Mouse (Mus musculus): ENCODE measurements at regions not wholly inside any gene's neighbourhood (a gene's known extent, or its start where the extent isn't known, plus 50 kb on each side); places are given as distances from the start of the nearest gene placed in this dataset.
A peak's percentile ranks its signal among the peaks of the same experiment; 100 is the strongest.

- no peak for DNase-seq
Observed at GRCm38 (mm10) chr2:75064406-75065115, 239.0 kb downstream of the Mtx2 start.

DNA sequence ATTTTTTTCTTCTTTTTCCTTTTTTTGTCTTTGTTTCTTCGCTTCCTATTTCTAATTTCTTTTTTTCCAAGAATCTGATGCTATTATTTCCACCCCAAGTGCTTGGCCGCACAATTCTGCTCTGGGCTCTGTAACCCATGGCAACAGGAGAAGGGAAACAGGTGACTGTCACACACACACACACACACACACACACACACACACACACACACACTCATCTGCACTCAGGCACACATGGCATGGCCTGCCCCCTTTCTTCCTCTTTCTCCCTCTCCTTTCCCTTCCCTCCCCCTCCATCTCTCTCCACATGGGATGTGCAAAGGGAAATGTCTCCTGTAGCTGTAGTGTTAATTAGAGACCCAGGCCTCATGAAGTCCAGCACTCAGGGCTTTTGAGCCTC lies 239.7 kb downstream of the Mtx2 start:
- no peak for DNase-seq

DNA sequence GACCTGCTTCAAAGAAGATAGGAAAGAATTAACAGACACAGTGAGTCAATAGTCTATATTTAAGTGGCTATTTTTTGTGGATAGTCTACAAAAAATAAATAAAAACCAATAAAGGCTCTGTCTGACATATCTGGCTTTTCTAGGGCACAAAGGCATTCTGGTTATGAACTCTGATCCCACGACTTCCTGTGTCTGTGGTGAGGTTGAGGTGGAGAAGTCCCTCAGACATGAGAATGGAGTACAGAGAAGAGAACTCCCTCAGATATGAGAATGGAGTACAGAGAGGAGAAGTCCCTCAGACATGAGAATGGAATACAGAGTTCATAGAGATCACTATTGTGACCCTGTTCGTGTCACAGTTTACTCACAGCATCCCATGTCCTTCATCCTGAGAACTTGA lies 243.7 kb downstream of the Mtx2 start:
- no peak for DNase-seq

GRCm38 (mm10) chr2:75072021-75072420 lies 246.4 kb downstream of the Mtx2 start:
- DNase-seq: no peak

DNA sequence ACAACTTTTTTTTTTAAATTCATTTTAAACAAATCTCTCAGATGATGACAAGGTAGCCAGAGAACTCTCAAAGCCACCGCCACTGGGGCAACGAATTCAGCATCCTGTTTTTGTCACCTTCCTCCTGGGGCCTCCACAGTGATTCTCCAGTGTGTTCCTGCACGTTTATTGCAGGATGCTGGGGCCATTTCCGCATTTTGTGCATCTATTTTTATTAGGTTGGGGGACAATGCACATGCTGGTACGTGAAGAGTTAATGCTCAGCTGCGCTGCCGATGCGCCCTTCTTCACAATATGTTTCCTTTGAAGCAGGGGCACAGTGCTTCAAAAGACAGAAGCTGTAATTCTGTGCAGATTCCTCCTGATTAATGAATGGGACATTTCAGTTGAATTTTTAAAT lies 246.9 kb downstream of the Mtx2 start:
- DNase-seq: no peak

DNA sequence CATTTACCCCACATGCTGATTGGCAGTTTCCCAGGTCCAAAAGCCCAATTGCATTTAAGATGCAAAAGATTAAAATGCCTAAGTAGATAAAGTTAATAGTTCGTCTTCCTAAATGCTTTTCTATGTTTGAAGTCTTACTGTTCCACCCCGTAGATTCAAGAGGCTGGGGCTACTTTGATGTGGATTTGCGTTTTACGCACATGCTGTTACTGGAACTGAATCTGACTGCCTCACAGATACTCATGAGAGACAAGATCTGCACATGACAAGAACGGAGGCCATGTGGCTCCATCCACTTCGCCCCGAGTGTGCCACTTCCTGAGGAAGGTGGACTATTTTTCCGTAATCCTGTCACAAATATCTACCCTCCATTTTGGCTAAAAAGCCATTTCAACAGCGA lies 247.6 kb downstream of the Mtx2 start:
- no peak for DNase-seq

- DNase-seq: no peak
Observed at GRCm38 (mm10) chr2:75087164-75087563, 261.6 kb downstream of the Mtx2 start.

DNA sequence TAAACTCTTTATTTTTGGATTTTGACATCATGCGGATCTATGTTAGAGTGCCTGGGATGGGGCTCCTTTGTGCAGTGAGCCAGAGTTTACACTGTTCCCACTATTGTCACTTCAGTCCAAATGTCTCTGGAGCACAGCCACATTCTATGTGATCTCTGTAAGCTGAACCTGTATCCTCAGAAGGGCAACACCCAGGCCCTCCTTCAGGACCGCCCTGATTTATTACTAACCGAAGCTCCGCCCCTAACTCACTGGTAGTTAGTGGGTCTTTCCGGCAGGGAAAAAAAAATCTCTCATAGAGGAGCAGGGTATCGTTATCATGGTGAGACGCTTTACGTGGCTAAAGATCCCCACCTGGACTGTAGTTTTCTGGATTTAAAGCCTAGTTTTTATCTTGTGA lies 263.6 kb downstream of the Mtx2 start:
- DNase-seq: no peak

GRCm38 (mm10) chr2:75089616-75090015 lies 264.0 kb downstream of the Mtx2 start:
- DNase-seq: no peak

DNA sequence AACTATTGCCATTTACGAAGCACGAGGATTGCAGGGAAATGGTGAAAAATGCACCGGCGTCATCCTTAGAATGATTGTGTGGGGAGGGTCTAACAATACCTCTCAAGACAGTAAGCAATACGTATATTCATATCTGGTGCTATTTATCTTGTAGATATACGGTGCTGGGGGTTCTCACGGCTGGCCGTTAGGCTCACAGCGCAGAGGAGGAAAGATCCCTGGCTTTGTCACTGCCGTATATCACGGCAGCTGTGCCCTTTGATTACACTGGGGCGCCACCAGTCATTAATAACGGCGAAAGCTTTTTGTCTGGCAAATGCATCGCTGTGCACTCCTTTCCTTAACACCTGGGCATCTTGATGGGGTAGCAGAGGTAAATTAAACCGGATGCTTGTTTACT lies 264.8 kb downstream of the Mtx2 start:
- DNase-seq: no peak

DNA sequence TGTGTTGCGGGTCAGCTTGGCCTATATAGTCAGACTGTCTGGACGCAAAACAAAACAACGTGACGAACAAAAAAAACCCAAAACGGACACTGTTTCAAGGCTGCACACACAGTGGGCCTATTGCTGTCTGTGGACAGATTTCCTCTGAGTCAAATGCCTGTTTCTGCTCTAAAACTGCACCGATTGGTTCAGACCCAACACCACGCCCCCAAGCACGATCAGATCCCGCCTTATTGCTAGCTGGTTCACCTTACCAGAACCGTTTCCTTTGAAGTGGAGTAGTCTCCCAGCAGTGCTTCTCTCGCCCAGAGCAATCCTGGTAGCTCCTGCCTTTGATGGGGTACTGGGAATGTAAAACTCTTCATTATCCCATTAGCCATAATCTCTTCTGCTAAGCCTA lies 275.9 kb downstream of the Mtx2 start:
- peak; percentile 29 to 57 for DNase-seq

GRCm38 (mm10) chr2:75112751-75113150 lies 287.1 kb downstream of the Mtx2 start:
- no peak for DNase-seq

GRCm38 (mm10) chr2:75114375-75114774 lies 288.8 kb downstream of the Mtx2 start:
- DNase-seq: no peak

GRCm38 (mm10) chr2:75118348-75118926 lies 292.8 kb downstream of the Mtx2 start:
- peak; percentile 21 to 41 for DNase-seq

DNA sequence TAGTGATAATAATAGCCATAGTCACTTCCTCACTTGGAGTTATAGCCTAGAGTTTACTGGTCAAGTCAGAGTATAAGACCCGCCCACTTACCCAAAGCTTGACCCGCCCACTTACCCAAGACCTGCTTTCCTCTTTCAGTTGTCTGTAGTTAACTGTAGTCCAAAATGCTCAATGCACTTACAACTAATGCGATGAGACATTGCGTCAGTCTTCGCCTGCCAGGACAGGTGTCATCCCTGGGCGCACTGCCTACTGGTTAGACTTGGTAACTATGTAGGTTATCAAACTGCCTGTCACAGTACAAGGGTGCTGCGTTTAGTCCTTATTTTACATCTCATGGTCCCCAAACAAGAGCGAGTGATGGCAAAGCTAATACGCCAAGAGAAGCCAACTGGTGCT lies 294.0 kb downstream of the Mtx2 start:
- DNase-seq: no peak

DNA sequence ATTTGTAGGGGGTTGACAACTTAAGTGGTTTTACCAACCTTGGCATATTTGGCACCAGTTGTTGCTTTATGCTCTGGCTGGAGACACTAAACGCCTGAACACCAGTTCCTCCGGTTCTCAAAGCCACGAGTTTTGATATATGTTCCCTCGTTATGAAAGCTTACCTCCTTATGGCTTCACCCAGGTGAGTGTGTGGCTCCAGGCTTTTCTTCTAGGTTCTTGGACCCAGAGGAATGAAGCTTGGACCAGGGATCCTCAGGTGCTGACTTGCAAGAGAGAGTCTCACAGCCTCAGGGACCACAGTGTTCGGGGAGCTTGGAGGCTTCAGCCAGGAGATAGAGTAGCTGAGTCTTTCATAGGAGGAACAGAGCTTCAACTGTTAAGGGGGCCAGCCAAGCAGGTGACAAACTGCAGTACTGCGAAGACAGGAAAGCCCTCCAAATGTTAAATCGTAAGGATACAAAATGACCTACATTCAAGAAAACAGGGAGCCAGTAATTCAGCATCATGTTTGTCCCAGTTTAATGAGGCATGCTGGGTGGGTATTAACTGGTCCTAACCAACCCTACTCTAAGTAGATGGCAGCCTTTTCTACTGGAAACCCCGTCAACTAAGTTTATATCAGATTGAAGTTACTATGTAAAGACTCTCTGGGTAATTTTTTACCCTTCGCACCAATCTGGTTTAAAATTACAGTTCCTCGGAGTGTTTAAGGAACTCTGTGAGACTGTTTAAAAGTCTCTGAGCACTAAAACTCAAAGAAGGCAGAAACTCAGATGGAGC lies 307.9 kb downstream of the Mtx2 start:
- DNase-seq: peak; percentile 19 to 43

DNA sequence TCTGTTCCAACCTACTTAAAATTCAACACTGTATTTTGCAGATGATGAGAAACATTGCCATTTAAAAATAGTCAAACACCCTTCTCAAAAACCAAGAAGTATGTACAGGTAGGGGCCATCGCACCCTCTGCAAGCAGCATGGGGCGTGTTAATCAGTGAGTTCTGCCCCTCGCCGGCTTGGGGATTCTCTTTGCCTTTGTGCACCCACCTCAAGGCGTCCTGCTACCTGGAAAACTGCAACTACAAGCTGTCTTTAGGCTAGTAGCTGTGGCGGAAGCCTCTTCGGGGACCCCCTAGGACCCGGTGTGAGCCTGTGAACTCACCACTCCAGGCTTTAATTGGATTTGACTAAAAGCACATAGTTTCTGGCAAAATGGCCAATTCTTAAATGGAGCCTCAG lies 311.0 kb downstream of the Mtx2 start:
- no peak for DNase-seq

- DNase-seq: peak; percentile 56 to 64
Observed at GRCm38 (mm10) chr2:75137133-75137982, 311.8 kb downstream of the Mtx2 start.

DNA sequence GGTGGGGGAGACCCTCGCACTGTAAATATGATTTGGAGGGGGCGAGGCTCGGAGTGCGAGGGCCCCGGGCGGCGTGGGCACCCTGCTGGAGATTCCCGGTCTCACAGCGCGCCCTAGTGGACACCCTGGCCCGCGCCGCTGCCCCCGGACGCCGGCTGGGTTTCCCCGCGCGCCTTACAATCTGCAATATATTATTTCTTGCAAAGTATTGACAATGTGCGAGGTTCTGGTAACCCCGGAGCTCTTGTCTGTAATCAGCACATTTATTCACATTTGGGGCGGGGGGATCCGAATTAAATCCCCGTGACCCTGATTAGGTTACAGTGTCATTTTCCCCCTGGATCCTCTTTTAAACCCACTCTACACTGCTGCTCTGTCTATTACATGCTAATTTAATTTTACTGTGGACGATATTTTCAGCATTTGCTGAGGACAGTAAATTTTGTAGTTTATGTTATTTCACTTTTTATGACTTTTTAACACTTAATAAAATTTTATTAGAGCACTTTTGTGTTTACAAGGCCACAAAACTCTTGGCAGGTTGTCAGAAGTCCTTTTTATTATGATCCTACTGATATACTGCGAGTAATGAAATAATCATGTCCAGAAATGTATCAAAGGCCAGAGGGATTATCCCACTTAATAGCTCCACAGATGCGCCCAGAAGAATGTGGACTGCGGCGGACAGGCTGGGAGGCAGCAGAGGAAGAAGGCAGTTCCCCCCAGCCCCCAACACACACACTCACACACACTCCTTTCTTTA lies 312.6 kb downstream of the Mtx2 start:
- DNase-seq: peak; percentile 70 to 90

DNA sequence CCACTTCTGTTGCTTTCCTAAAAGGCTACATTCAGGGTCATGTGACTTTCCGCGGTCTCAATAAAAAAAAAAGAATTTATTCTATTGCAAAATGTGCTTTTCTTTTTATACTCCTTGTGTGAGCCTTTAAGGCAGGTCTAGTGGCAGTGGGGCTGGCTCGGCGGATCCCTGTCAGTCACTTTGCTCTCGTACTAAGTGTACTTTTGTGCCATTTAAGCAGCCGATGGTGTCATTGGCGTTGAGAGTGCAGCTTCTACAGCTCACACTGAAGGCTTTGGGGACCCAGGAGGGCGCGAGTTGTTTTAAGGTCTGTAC lies 313.1 kb downstream of the Mtx2 start:
- DNase-seq: no peak

DNA sequence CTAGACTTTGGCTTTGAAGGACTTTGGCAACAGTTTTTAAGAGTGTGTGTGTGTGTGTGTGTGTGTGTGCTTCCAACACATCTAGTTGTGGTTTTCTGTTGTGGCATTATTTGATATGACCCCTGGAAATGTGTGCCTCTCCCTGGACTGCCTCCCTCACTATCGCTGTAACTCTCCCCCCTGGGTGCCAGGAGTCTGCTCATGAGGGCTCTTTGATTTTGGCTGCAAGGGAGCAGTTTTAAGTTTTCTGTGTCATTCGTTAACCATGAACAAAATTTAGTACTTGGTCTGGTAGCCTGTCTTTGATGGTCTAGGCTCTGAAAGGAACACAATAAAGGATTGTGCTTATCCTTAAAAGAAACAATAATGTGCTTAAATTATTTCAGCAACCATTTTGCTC lies 313.9 kb downstream of the Mtx2 start:
- DNase-seq: no peak

DNA sequence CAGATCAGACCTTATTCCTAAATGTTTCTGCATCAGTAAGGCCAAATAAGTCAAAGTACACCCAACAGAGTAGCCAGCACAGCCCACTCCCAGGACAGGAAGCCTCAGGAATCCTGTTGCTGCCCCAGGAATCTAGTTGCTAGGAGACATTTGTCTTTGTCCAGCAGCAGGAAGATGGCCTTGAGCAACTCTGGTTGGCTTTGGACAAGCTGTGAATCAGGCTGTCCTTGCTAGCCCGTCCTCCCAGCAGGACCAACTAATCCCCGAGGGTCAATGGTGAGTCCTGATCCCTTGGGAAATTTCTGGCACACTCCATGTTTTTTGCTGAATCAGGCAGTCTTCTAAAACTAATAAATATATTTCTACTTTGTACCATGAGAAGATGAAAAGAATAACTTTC lies 317.1 kb downstream of the Mtx2 start:
- peak in 1 of 2 experiments; percentile 9 for DNase-seq

DNA sequence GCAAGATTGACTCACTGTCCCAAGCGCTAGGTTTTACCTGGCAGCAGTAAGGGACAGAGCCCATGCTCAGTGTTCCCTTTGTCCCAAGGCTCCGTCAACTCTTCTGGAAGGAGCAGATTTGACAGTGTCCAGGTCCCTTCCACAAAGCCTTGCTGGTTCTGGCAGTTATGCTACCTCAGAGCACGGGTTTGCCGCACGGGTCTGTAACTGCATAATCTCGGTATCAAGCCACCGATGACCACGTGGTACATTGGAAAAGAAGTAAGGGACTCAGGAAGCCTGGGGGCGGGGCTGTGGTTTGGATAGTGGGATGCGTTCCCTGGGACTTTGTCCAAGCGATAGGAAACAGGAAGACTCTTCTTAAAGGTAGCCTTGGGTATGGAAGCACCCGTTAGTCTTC lies 319.3 kb downstream of the Mtx2 start:
- DNase-seq: no peak

Measured in kidney, postnatal 36 days (tissue).